Mouse (Mus musculus) thymus, postnatal 4 days (tissue): ENCODE measurements at regions not wholly inside any gene's neighbourhood (a gene's known extent, or its start where the extent isn't known, plus 50 kb on each side); places are given as distances from the start of the nearest gene placed in this dataset.

ENCODE experiments used
- DNase-seq: peaks from one replicate; pipeline ENCODE4 v3.0.0; 2021

- no peak for DNase-seq
Observed at GRCm38 (mm10) chr6:127207308-127207707, 55.3 kb upstream of the Ccnd2 start.

GRCm38 (mm10) chr6:127213355-127213754 lies 61.4 kb upstream of the Ccnd2 start:
- DNase-seq: no peak

GRCm38 (mm10) chr6:127215915-127216314 lies 63.9 kb upstream of the Ccnd2 start:
- DNase-seq: no peak

- no peak for DNase-seq
Observed at GRCm38 (mm10) chr6:127218634-127219445, 66.8 kb upstream of the Ccnd2 start.

- no peak for DNase-seq
Observed at GRCm38 (mm10) chr6:127219446-127219802, 67.4 kb upstream of the Ccnd2 start.

- DNase-seq: no peak
Observed at GRCm38 (mm10) chr6:127226242-127226983, 74.4 kb upstream of the Ccnd2 start.

- no peak for DNase-seq
Observed at GRCm38 (mm10) chr6:127236510-127237109, 84.6 kb upstream of the Ccnd2 start.

GRCm38 (mm10) chr6:127237168-127237567 lies 85.2 kb upstream of the Ccnd2 start:
- no peak for DNase-seq

GRCm38 (mm10) chr6:127239529-127240471 lies 87.8 kb upstream of the Ccnd2 start:
- DNase-seq: peak; percentile 66

- peak; percentile 26 for DNase-seq
Observed at GRCm38 (mm10) chr6:127240472-127241375, 88.7 kb upstream of the Ccnd2 start.

GRCm38 (mm10) chr6:127241693-127242425 lies 89.9 kb upstream of the Ccnd2 start:
- DNase-seq: no peak

GRCm38 (mm10) chr6:127243032-127243431 lies 91.0 kb upstream of the Ccnd2 start:
- DNase-seq: no peak

- peak; percentile 69 for DNase-seq
Observed at GRCm38 (mm10) chr6:127245814-127246440, 93.9 kb upstream of the Ccnd2 start.

GRCm38 (mm10) chr6:127246730-127247129 lies 94.7 kb upstream of the Ccnd2 start:
- no peak for DNase-seq

GRCm38 (mm10) chr6:127247343-127247742 lies 95.3 kb upstream of the Ccnd2 start:
- DNase-seq: no peak

GRCm38 (mm10) chr6:127250181-127250873 lies 98.3 kb upstream of the Ccnd2 start:
- no peak for DNase-seq

GRCm38 (mm10) chr6:127250874-127251670 lies 99.1 kb upstream of the Ccnd2 start:
- no peak for DNase-seq

- no peak for DNase-seq
Observed at GRCm38 (mm10) chr6:127251671-127251985, 99.6 kb upstream of the Ccnd2 start.
